Mouse (Mus musculus) lung, adult 2 months (tissue): Measurements from ENCODE around the gene 6030458C11Rik.

Experiments used
- CTCF ChIP-seq: fragments of 200-500 bp; IDR thresholded peaks from 2 replicates; pipeline ENCODE4 v1.5.1; 2011; ENCODE audit warnings: mild to moderate bottlenecking, low read length, control low read depth; ENCODE audit not compliant: insufficient read depth
- POLR2A ChIP-seq: fragments of 200-500 bp; IDR thresholded peaks from 2 replicates; pipeline ENCODE4 v1.6.1; 2011; ENCODE audit warnings: low read depth, mild to moderate bottlenecking, control low read depth, low read length, borderline replicate concordance; ENCODE audit errors: extremely low read depth

- TF ChIP-seq POLR2A (no peak), CTCF (no peak)
Measured at GRCm38 (mm10) chr15:12834231-12834630, 9.8 kb upstream of the 6030458C11Rik start.
